Mouse (Mus musculus) lung, postnatal 36 days (tissue): Measurements from ENCODE around the gene Myom1.

ENCODE experiments used
- DNase-seq: peaks from one replicate; pipeline ENCODE4 v3.0.0; 2022; ENCODE audit warnings: mixed read lengths

Gene Myom1

DNA sequence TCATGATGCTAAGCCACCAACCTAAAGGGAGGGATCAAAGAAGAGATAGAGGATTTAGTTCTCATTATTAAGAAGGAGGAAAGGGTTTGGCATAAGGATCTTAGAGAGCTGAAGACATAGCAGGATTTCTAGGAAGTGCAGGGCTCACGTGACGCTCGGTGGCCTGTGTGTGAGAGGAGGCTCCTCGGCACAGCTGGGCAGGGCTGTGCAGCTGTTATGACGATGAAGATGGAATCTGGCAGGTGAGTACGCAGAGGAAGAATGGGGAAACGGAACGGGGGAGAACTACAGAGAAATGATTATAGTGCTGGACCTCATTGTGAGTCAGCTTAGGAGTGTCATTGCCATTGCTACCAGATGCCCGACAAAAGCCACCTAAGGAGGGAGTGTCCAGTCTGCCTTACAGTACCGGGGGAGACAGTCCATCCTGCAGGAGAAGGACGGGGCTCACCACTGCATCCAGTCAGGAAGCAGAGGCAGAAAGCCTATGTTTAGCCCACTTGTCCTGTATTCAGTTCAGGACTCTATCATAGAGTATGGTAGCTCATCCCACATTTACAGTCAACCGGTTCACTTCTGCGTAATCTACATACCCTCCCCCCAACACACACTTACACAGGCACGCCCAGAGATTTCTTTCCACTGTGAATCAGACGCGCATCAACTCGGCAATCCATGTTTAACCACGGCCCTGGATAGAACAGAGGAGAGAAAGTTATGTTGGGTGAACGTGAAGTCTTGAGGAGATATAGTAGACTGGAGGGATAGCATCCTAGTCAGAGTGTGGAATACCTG lies 142.1 kb downstream of the Myom1 start:
- DNase-seq = no peak

DNA sequence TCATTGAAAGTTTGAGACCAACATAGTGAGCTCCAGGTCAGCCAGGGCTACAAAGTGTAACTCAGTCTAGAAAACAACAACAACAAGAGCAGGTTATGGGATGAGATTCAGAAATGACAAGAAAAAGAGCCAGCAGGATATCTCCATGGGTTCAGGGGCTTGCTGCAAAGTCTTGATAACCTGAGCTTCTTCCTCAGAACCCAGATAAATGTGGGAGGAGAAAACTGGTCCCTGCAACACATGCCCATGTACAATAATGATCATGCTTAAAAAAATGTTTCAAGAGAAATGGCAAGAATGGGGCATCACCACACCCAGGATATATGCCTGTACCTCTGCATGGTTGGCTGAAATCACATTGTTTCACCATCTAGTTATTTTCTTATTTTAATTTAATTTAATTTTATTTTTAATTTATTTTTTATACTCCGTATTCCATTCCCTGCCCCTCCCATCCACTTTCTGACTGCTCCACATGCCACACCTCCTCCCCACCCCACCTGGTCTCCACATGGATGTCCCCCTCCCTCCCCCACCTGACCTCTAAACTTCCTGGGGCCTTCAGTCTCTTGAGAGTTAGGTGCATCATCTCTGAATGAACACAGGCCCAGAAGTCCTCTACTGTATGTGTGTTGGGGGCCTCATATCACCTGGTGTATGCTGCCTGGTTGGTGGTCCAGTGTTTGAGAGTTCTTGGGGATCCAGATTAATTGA lies 143.0 kb downstream of the Myom1 start:
- no peak for DNase-seq

DNA sequence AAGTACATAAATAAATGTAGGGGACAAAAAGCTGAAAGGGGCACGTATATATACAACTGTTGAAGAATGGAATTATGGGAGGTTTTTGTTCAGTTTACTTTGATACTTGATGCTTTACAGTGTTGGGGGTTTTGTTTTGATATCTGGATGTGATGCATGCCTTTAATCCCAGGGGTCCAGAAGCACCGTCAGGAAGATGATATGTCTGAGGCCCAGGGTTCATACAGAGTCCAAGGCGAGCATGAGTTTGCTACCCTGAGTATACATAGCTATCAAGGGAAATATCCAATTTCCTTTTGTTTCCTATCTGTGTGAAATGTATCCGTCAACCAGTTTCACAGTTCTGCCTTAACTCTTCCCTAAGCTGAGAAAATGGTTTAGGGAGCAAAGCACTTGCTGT lies 150.9 kb downstream of the Myom1 start:
- DNase-seq = no peak

DNA sequence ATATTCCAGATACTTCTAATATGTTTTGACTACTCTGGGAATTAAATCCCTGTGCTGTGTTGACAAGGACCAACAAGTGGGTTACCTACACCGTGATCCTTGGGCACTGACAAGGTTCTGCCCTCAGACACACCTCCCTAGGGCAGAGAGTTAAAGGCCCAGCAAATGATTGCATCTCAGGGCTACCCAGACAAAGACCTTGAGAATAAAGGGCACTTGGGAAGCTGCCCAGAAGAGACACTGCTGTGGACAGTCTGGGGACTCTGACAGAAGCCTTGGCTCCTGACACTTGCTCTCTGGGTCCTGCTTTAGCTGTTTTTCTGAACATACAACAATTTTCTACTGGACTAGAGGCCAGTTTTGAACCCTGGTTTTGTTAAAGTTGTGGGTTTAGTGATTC lies 152.8 kb downstream of the Myom1 start:
- no peak for DNase-seq

DNA sequence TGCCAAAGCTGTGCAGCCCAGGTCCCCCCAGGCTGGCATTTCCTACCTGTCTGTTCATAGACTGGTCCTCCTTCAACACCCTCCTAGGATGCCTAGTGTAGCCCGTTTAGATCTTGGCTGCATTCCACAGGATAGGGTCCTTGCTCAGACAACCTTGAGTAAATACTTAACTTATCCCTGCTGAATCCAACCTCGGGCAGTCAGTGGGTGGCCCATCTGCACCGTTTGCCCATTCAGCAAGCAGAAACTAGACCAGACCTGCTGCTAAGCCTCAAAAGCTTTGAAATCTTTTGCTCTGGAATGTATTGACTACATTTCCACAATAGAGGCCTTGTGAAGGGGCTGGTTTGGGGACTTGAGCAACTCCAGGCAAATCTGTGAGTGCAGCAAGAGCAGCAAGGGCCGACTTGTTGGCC lies 156.7 kb downstream of the Myom1 start:
- no peak for DNase-seq

DNA sequence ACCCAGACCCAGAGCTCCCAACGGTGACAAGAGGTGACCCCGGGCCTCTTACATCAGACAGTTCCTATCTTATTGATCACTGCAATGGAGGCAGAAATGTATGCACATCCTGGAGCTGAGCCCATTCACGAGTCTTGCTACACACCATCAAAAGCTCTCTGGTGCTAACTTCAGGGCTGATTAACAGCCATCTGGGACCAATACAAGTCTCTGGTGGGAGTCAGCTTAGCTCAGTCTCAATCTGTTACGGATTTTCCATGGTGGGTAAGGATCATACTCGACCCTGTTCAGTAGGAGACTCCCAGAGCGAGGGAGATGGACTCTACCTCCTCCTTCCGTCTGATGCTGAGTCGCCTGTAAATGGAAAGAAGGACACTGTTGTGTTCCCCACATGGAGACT lies 157.3 kb downstream of the Myom1 start:
- no peak for DNase-seq

DNA sequence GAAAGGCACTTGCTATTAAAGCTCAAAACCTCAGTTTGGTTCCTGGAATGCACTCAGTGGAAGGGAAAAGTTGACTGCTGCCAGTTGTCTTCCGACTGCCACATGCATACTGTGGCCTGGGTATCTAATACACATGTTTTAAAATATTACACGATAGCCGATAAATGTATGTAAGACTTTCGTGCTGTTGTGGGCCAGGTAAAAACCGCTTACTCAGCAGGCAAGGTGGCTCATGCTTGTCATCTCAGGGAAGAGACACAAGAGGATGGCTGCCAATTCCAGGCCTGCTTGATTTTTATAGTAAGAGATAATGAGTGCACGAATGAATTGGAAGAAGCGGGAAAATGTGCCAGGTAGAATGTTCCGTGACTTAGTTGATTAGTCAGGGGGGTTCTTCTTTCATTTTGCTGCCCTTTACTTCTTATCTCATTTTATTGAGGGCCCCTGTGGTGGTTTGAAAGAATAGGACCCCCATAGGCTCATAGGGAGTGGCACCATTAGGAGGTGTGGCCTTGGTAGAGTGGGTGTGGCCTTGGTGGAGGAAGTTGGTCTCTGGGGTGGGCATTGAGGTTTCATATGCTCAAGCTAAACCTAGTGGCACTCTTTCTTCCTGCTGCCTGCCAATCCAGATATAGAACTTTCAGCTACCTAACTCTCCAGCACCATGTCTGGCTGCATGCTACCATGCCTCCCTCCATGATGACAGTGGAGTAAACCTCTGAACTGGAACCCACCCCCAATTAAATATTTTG lies 158.0 kb downstream of the Myom1 start:
- DNase-seq = no peak

DNA sequence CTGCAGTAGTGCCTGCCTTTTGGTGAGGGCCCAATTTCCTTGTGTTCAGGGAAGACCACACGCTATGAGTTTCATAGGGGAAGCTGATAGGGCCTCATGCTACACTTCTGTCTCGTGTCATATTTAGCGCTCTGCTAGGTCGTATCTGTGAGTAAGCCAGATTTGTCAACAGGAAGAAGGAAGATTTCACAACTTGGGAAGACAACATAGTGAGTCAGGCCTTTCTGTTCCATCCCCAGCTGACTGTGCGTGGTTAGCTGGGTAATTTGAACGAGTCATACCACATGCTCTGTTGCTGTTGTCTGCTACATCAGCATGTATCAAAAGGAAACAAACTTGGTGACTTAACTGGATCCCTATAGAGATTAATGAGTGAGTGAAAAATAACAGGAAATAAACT lies 162.6 kb downstream of the Myom1 start:
- peak; percentile 72 for DNase-seq

DNA sequence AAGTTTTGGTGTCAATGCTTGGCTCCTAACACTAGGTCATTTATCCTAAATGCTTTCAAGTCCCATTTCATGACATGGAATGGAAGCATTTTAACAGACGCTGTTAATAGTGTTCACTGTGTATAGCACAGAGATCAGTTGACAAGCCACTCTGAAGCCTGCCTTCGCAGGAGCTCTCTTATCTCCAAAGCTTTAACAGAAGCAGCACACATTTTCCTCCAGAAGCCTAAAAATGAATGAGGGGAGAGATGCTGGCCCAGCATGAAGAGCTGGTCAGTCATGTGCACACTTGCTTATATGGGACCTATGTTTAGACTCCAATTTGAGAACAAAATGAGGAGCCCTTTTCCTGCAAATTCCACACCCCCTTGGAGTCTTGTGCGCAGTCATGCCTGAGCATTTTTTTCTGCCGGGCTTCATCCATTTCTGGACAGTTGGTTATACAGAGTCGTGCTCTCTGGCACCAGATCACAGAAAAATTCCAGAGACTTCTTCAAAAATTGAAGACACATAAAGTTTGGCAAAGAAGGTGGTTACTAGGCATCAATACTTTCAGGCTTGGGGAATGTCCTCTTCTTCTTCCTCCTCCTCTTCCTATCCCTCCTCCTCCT lies 165.9 kb downstream of the Myom1 start:
- no peak for DNase-seq

DNA sequence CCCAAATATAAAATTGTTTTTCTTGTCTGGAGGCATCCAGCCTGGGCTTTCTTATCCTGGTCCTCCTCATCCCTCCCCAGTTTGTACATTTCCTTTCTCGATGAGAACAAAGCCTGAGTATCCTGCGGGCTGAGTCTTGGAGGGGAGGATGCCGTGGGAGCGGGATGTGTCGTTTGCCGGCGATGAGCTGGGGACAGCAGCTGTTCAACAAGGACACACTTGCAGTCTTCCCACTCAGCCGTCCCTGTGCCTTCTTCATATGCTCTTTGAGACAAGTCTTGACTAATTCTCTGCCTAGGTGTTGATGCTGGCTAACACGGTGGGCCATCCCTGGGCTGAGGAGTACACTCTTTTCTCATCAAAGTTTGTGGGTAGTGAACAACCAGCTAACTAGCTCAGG lies 166.4 kb downstream of the Myom1 start:
- no peak for DNase-seq

DNA sequence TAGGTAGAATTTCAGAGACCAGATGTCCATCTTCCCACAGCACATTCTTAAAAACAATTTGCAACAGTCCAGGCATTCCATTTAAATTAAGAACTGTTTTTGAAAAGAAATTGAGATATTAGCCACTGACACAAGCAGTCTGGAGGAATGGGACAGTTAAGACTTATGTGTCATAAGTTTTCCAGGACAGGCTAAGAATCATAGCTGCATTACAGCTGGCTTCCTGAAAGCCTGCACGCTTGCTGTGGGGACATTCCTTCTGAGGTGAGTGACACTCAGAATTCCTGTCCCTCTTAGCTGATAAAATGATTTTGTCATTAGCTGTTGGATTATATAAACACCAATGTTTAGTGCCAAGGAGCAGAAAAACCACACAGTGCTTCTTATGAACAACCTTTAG lies 167.2 kb downstream of the Myom1 start:
- DNase-seq = peak; percentile 47

DNA sequence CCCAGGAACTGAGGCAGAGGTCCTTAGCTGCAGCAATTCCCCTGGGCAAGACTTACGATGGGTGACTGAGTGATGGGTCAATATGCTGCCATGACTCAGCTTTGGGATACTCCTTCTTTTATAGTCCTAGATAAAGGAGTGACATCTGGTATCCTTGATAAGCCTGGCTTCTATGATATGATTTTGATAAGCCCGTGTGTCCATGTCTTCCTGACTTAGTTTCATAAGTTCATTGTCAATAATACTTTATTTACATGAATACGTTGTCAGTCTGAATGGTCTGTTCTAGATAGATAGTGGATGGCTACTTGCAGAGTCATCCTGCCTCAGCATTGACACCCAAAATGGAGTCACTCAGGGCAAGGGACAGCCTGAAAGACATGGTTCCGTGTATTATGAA lies 168.7 kb downstream of the Myom1 start:
- DNase-seq = no peak
